Mouse (Mus musculus) left cerebral cortex, postnatal 25 days (tissue): Measurements from ENCODE around the gene Smad5. TPM values are rescaled to one million over a fixed set of nuclear protein-coding genes. Genes with fewer than 3 reads are reported as not detected.

Experiments
- DNase-seq, 2 experiments: peaks; one replicate each; pipeline ENCODE4 v3.0.0; 2022; ENCODE audit warnings: low spot score in 2 of 2, mixed read lengths in 1 of 2
- intact Hi-C: fragments of 180-260 bp; cut with DNase I; formaldehyde crosslinking; loops from one replicate; pipeline ENCODE4 v1.15.1; 2025
- total RNA-seq, 2 experiments: library from RNA; stranded (reverse); gene quantifications; 2 replicates each; pipeline ENCODE4 v1.2.3; 2021

The Smad5 gene
- total RNA-seq, 2 experiments from 2014 or later: 20.2 to 20.3 TPM

DNA sequence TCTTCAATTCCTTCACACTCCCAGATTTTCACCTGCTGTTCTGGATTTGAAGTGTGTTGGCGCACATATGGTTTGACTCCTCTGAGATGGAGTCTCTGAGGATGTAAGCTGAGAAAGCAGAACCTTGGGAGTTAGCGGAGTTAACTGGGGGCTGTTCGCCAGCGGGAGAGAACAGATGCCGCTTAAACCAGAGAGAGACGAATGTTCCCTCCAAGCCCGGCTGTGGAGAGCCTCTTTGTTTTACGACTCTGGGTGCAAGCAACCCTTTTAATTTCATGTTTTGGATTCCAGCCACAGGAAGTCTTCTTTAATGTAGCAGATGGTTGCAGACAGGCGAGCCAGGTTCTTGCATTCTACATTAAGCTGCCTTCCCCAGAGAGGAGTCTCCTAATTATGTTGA is 4.4 kb upstream of the Smad5 start:
- peak; percentile 71 to 95 for DNase-seq
- intact Hi-C loops: loop anchor here (1.0 kb wide), 1 partner anchor 92 kb away; no protein-coding TSS in a partner anchor

DNA sequence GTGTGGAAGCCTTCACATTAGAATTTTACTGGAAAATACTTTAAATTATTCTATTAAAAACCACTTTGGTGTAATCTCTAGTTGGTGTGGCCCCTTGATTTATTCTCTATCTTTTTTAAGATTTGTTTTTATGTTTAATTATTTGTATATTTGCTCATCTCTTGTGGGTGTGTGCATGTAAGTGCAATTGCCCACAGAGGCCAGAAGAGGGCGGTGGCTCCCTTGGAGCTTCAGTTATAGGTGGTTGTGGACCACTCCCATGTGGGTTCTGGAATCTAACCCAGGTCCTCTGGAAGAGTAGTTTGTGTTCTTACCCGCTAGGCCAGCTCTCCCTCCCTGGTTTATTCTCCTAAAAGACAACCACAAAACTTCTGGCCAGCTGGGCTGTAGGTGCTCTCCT is 3.4 kb upstream of the Smad5 start:
- no peak for DNase-seq
- intact Hi-C loops: no loop called here

DNA sequence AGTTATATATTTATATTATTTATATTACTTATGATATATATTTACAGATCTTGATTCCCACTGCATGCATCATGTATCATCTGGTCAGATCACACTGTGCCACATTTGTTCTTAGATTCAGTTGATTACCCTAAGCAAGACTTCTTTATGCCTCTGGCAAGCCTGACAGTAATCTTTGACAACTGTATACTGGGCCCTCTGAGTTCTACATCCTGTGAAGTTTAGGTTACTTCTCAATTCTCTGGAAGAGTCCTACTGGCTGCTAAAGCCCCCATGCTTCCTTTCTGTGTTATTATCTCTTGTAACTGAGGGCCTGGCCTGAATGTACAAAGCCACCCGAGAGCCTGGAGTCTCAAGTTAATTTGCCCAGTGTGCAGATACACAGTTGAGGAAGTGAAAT is 1.8 kb upstream of the Smad5 start:
- no peak for DNase-seq
- intact Hi-C loops: no loop called here

GRCm38 (mm10) chr13:56701924-56702323 is 886 bp upstream of the Smad5 start:
- intact Hi-C loops: no loop called here
- DNase-seq: no peak

GRCm38 (mm10) chr13:56703222-56703870 is 536 bp downstream of the Smad5 start:
- DNase-seq: peak; percentile 50 to 74
- intact Hi-C loops: no loop called here

GRCm38 (mm10) chr13:56703871-56704321 is 1.1 kb downstream of the Smad5 start:
- DNase-seq: no peak
- intact Hi-C loops: no loop called here

- DNase-seq: no peak
- intact Hi-C loops: no loop called here
Observed at GRCm38 (mm10) chr13:56704596-56704995, 1.8 kb downstream of the Smad5 start.

GRCm38 (mm10) chr13:56707111-56707510 is 4.3 kb downstream of the Smad5 start:
- intact Hi-C loops: no loop called here
- DNase-seq: no peak

- intact Hi-C loops: no loop called here
Observed at GRCm38 (mm10) chr13:56707606-56708005, 4.8 kb downstream of the Smad5 start.

GRCm38 (mm10) chr13:56710620-56711019 is 7.8 kb downstream of the Smad5 start:
- no peak for DNase-seq
- intact Hi-C loops: no loop called here

More at GRCm38 (mm10) chr13:56707606-56708005, 4.8 kb downstream of the Smad5 start:
- DNase-seq: peak in 1 of 2 experiments; percentile 20

- intact Hi-C loops: no loop called here
- DNase-seq: no peak
Observed at GRCm38 (mm10) chr13:56712221-56712620, 9.4 kb downstream of the Smad5 start.

DNA sequence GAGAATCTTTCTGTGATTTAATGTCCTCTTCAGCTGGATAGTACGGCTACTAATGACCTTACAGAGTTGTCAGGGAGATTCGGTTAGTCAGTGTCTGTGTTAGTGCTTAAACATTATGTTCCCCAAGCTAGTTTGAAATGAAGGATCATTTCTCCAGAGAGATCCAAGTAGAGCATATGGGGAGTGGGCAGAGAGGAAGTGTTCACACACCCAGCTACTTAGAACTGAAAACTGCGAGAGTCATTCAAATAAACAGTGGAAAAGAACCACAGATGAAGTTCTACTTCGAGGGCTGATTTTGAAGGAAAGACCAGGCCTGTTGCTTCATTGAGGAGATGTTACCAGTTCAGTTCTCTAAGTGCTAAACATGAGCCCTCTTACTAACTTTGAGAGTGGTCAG is 23.7 kb downstream of the Smad5 start:
- DNase-seq: peak; percentile 27 to 81
- intact Hi-C loops: no loop called here

DNA sequence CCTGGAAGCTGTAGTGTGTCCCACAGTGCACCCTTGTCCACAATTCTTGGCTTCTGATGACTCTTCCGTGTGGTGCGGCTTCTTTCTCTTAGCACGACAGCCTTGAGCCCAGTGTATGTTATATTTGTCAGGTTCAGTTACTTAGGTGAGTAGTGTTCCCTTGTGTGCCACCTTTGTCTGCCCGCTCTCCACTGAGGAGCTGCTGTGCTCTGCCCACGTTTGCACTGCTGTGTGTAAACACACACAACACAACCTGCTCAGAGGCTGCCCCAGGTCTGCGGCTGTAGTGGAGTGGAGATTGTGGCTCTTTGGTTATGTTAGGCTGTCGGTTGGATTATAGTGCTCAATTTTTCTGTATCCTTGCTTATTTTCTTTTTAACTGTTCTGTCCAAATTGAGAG is 26.2 kb downstream of the Smad5 start:
- DNase-seq: no peak
- intact Hi-C loops: no loop called here

GRCm38 (mm10) chr13:56734617-56735016 is 31.8 kb downstream of the Smad5 start:
- intact Hi-C loops: loop anchor here (1.0 to 5.0 kb wide), 3 partner anchors 76 to 259 kb away; no protein-coding TSS in a partner anchor
- no peak for DNase-seq

DNA sequence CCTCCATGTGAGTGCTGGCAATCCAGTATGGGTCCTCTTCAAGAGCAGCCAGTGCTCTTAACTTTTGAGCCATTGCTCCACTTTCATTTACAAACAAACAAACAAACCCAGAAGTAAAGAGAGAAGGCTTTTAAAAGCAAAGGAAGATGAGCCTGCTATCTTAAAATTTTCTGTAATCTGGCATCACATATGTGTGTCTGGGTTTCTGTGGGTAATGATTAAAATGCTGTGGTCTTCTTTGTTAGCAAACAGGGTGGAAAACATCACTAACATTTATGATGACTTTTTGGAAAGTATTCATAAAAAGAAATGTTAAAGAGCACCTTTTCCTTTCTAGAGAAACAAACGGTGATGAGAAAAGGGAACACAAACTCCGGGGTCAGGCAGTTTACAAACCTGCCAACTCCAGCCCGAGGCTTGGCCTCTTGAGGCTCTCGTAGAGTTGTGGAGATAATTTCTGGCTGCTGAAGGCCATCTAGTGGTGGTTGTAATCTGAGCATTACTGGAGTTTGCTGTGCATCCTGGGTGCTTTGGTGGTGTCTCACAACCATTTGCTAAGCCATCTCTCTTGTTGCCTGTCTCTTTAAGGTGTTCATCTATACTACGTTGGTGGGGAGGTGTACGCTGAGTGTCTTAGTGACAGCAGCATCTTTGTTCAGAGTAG is 32.5 kb downstream of the Smad5 start:
- peak; percentile 46 to 55 for DNase-seq
- intact Hi-C loops: loop anchor here (1.0 to 5.0 kb wide), 3 partner anchors 77 to 260 kb away; no protein-coding TSS in a partner anchor

DNA sequence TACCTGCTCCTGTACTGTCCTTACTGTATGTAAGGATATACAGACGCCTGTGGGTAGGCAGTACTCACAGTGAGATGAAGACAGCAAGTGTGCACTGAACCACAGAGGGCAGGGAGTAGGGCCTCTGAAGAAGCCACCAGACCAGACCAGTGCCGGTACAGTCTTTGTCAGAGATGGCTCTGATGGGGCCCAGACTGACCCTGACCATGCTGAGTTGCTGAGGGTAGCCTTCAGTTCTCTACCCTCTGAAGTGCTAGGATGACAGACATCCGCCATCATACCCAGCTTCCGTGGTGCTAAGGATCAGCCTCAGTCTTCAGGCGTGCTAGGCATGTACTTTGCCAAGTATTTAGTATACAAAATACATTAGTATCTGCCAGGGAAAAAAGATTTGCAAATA is 36.7 kb downstream of the Smad5 start:
- intact Hi-C loops: loop anchor here (5.0 kb wide), 1 partner anchor 182 kb away; no protein-coding TSS in a partner anchor
- no peak for DNase-seq

- DNase-seq: no peak
- intact Hi-C loops: no loop called here
Observed at GRCm38 (mm10) chr13:56740496-56740895, 37.7 kb downstream of the Smad5 start.

- DNase-seq: no peak
- intact Hi-C loops: no loop called here
Observed at GRCm38 (mm10) chr13:56741691-56742090, 38.9 kb downstream of the Smad5 start.

DNA sequence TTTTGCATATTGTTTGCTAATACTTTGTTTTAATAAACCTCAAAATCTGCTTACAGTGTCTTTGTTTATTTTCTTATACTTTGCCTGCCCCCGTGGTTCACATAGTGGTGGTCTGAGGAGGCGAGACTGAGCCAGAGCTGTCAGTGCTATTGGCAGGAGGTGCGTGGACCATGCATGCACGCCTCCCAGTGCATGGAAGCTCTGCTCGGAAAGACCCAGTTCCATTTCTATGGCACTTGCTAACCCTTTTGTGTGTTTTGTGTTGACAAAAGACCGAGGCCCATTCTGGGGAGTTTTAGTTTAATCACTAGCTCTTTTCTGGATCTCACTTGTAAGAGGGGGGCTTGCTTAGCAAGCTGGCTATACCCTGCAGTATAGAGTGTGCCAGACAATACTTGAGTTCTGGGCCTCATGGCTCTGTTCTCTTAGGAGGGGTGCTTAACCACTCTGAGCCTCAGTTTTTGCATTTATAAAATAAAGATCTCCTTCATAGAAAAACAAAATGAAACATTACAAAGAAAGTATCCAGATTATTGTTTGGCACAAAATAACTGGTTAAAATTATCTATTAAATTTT is 39.6 kb downstream of the Smad5 start:
- intact Hi-C loops: no loop called here
- DNase-seq: no peak

GRCm38 (mm10) chr13:56746739-56747532 is 44.1 kb downstream of the Smad5 start:
- DNase-seq: no peak
- intact Hi-C loops: no loop called here
